18 mouse cellular contexts compared by ENCODE assay signal in genomic region chr15:12225062-12225461, GRCm38 (mm10). TPM values are rescaled to one million over a fixed set of nuclear protein-coding genes. Genes with fewer than 3 reads are reported as not detected.
DNase-seq lines count a peak whose midpoint lies in the region; ATAC-seq lines count a peak whose summit lies in the region.
"Had no signal": no experiment of that assay in that cellular context is flagged by ENCODE, and none has a peak within 500 bp of the region (broad histone marks: within the 10 kb centered on the region; RNA-seq: fewer than 3 reads in every experiment).

No protein-coding gene starts in this region.

- H3K4me2 ChIP-seq in heart, embryonic 15.5 days, result no peak overlapping the region
- no peak overlapping the region for H3K4me2 ChIP-seq in liver, embryonic 13.5 days
- H3K4me2 ChIP-seq: forebrain, embryonic 12.5 days; hindbrain, embryonic 15.5 days; limb, embryonic 15.5 days; neural tube, embryonic 13.5 days had no signal

- no peak overlapping the region for H3K9ac ChIP-seq in heart, embryonic 15.5 days
- no peak overlapping the region for H3K9ac ChIP-seq in liver, embryonic 13.5 days
- H3K9ac ChIP-seq: forebrain, embryonic 12.5 days; hindbrain, embryonic 15.5 days; limb, embryonic 15.5 days; neural tube, embryonic 13.5 days had no signal

- H3K27me3 ChIP-seq in heart, embryonic 15.5 days, result no peaks in the 10 kb centered on the region
- no peaks in the 10 kb centered on the region for H3K27me3 ChIP-seq in liver, embryonic 13.5 days
- H3K27me3 ChIP-seq: forebrain, embryonic 12.5 days; hindbrain, embryonic 15.5 days; limb, embryonic 15.5 days; neural tube, embryonic 13.5 days had no signal

- H3K36me3 ChIP-seq in heart, embryonic 15.5 days, result no peaks in the 10 kb centered on the region
- H3K36me3 ChIP-seq in liver, embryonic 13.5 days, result no peaks in the 10 kb centered on the region
- H3K36me3 ChIP-seq: forebrain, embryonic 12.5 days; hindbrain, embryonic 15.5 days; limb, embryonic 15.5 days; neural tube, embryonic 13.5 days had no signal

- intact Hi-C loops in heart, postnatal 14 days (cut with DNase I), result no loop called here

- H3K4me1 ChIP-seq in heart, embryonic 15.5 days (replicated peaks), result peaks cover 44% of the 10 kb centered on the region
- peaks cover 95% of the 10 kb centered on the region for H3K4me1 ChIP-seq in liver, embryonic 13.5 days (replicated peaks)

- WGBS in heart, embryonic 15.5 days, result 49% methylated on average over 4 of the region's 4 CpGs
- WGBS in liver, embryonic 13.5 days (ENCODE audit: insufficient replicate concordance), result 19% methylated on average over 4 of the region's 4 CpGs

- H3K27ac ChIP-seq in heart, embryonic 15.5 days, result peak overlapping the region; percentile 54
- H3K27ac ChIP-seq in liver, embryonic 13.5 days, result 0 out of 2 replicates have a peak overlapping the region, but pooled peaks have one; percentile 10
- H3K27ac ChIP-seq: forebrain, embryonic 12.5 days; hindbrain, embryonic 15.5 days; limb, embryonic 15.5 days; macrophage; neural tube, embryonic 13.5 days had no signal

- no peak overlapping the region for H3K4me3 ChIP-seq in heart, embryonic 15.5 days
- H3K4me3 ChIP-seq in liver, embryonic 13.5 days (replicated peaks), result no peak overlapping the region
- H3K4me3 ChIP-seq: forebrain, embryonic 12.5 days; hindbrain, embryonic 15.5 days; limb, embryonic 15.5 days; neural tube, embryonic 13.5 days had no signal

- ATAC-seq in heart, embryonic 15.5 days (replicated peaks; ENCODE audit: insufficient number of reproducible peaks, insufficient read depth, low FRiP score, low read depth), result no peak
- ATAC-seq in liver, embryonic 13.5 days (ENCODE audit: low read depth), result no peak
- no peak for ATAC-seq in megakaryocyte-erythroid progenitor cell, adult 5-6 weeks (replicated peaks; ENCODE audit: low FRiP score, low TSS enrichment, poor library complexity, severe bottlenecking)
- ATAC-seq: activated CD4-positive, CD25-positive, alpha-beta regulatory T cell, adult 4 months had no signal

- DNase-seq in heart, postnatal 14 days, result no peak
- DNase-seq in liver, embryonic 13.5 days, result no peak
- no peak for DNase-seq in liver
- peak; percentile 74 for DNase-seq in 416B (ENCODE audit: low read depth)
- peak; percentile 38 for DNase-seq in CD4-positive, CD25-positive, alpha-beta regulatory T cell, adult 2 months (ENCODE audit: low read depth, low spot score)
- DNase-seq: adrenal gland, postnatal 25 days; cerebellum, adult 8-10 months; gastrocnemius, postnatal 36 days; kidney, postnatal 14 days; right cerebral cortex, postnatal 4 days had no signal

- no peaks in the 10 kb centered on the region for H3K9me3 ChIP-seq in heart, embryonic 15.5 days (replicated peaks)
- no peaks in the 10 kb centered on the region for H3K9me3 ChIP-seq in liver, embryonic 13.5 days (replicated peaks)
- H3K9me3 ChIP-seq: forebrain, embryonic 12.5 days; hindbrain, embryonic 15.5 days; limb, embryonic 15.5 days; neural tube, embryonic 13.5 days had no signal

RNA-seq across cellular contexts. Expression of gene Mtmr12, which starts 20.2 kb away (rescaled TPM):
- 9.5 and 14.1 TPM in 2 replicates for polyA plus RNA-seq in heart, embryonic 15.5 days (2015; fragmentation: Nextera tagmentation; extraction: Ambion mirVana)
- total RNA-seq in heart, postnatal 14 days (2021), result 10 to 100 TPM; 12.7 to 13.1 TPM
- polyA plus RNA-seq in liver, embryonic 13.5 days (2015; fragmentation: Nextera tagmentation; extraction: Ambion mirVana), result 6.3 and 8.2 TPM in 2 replicates
- 15.7 and 19.6 TPM in 2 replicates for total RNA-seq in megakaryocyte-erythroid progenitor cell, adult 5-6 weeks (2014; fragmentation: Nextera tagmentation)
- total RNA-seq in megakaryocyte-erythroid progenitor cell, adult 5-6 weeks (2017), result 12.2 and 21.9 TPM in 2 replicates

Comparison
In these comparisons a context has a peak if more than half of its experiments do, and no peak if none do; other contexts are left out.
1. DNase-seq: peak in 416B (single experiment) and CD4-positive, CD25-positive, alpha-beta regulatory T cell, adult 2 months (single experiment); none in heart, postnatal 14 days (0 of 2), liver, embryonic 13.5 days (single experiment) and liver (single experiment).